Mouse (Mus musculus) CD8-positive naive resting alpha-beta T cell, adult 2 months (primary cell): Measurements from ENCODE around the gene Krtap21-1.

Source experiments
- DNase-seq, 2 experiments: peaks; one replicate each; pipeline ENCODE4 v3.0.0; 2022; ENCODE audit warnings: low read depth in 2 of 2, low spot score in 2 of 2

Gene Krtap21-1

GRCm38 (mm10) chr16:89403768-89404167 lies at the start of gene Krtap21-1:
Gene Krtap21-1 (minus strand): TSS chr16:89403868.
- DNase-seq = no peak

- no peak for DNase-seq
Observed at GRCm38 (mm10) chr16:89429586-89429985, 25.9 kb upstream of the Krtap21-1 start.

- DNase-seq = no peak
Observed at GRCm38 (mm10) chr16:89425310-89425709, 21.6 kb upstream of the Krtap21-1 start.

- DNase-seq = no peak
Observed at GRCm38 (mm10) chr16:89420011-89420410, 16.3 kb upstream of the Krtap21-1 start, which contains the start of gene Krtap6-2. Gene Krtap6-2 (minus strand): TSS chr16:89420111.

- DNase-seq = no peak
Observed at GRCm38 (mm10) chr16:89416311-89416710, 12.6 kb upstream of the Krtap21-1 start.

GRCm38 (mm10) chr16:89410345-89411068 lies 6.8 kb upstream of the Krtap21-1 start:
- no peak for DNase-seq

GRCm38 (mm10) chr16:89372734-89373461 lies 30.8 kb downstream of the Krtap21-1 start:
- no peak for DNase-seq
